Mouse (Mus musculus) left cerebral cortex, postnatal 36 days (tissue): Measurements from ENCODE around the gene Il10ra. TPM values are rescaled to one million over a fixed set of nuclear protein-coding genes. Genes with fewer than 3 reads are reported as not detected.

Experiments used
- DNase-seq, 2 experiments: peaks; one replicate each; pipeline ENCODE4 v3.0.0; 2021 to 2022; ENCODE audit warnings: low spot score in 2 of 2, mixed read lengths in 1 of 2
- intact Hi-C: fragments of 180-260 bp; cut with DNase I; formaldehyde crosslinking; loops from one replicate; pipeline ENCODE4 v1.15.1; 2025
- total RNA-seq, 2 experiments: library from RNA; stranded (reverse); gene quantifications; 2 replicates each; pipeline ENCODE4 v1.2.3; 2021

Gene Il10ra
- total RNA-seq, 2 experiments from 2014 or later = 2.9 to 3.9 TPM

- intact Hi-C loops = no loop called here
Measured at GRCm38 (mm10) chr9:45267099-45267498, 1.9 kb downstream of the Il10ra start.

GRCm38 (mm10) chr9:45261872-45262271, 7.1 kb downstream of the Il10ra start:
- no peak for DNase-seq
- intact Hi-C loops = no loop called here

More at GRCm38 (mm10) chr9:45267099-45267498, 1.9 kb downstream of the Il10ra start:
- DNase-seq = no peak

GRCm38 (mm10) chr9:45261466-45261865, 7.5 kb downstream of the Il10ra start:
- intact Hi-C loops = no loop called here
- no peak for DNase-seq

- intact Hi-C loops = no loop called here
- DNase-seq = no peak
Measured at GRCm38 (mm10) chr9:45259065-45259464, 9.9 kb downstream of the Il10ra start.

GRCm38 (mm10) chr9:45255967-45256366, 13.0 kb downstream of the Il10ra start:
- DNase-seq = no peak
- intact Hi-C loops = no loop called here

GRCm38 (mm10) chr9:45255431-45255830, 13.5 kb downstream of the Il10ra start:
- intact Hi-C loops = no loop called here
- no peak for DNase-seq

- no peak for DNase-seq
- intact Hi-C loops = no loop called here
Measured at GRCm38 (mm10) chr9:45254605-45255004, 14.3 kb downstream of the Il10ra start.

GRCm38 (mm10) chr9:45254021-45254420, 14.9 kb downstream of the Il10ra start:
- DNase-seq = no peak
- intact Hi-C loops = no loop called here

- intact Hi-C loops = no loop called here
- DNase-seq = no peak
Measured at GRCm38 (mm10) chr9:45252395-45252794, 16.6 kb downstream of the Il10ra start.

GRCm38 (mm10) chr9:45251990-45252389, 17.0 kb downstream of the Il10ra start:
- DNase-seq = no peak
- intact Hi-C loops = no loop called here

- intact Hi-C loops = no loop called here
- no peak for DNase-seq
Measured at GRCm38 (mm10) chr9:45251281-45251680, 17.7 kb downstream of the Il10ra start.

GRCm38 (mm10) chr9:45250306-45250705, 18.6 kb downstream of the Il10ra start:
- intact Hi-C loops = no loop called here
- no peak for DNase-seq

GRCm38 (mm10) chr9:45247536-45247935, 21.4 kb downstream of the Il10ra start:
- no peak for DNase-seq
- intact Hi-C loops = no loop called here

GRCm38 (mm10) chr9:45246060-45246459, 22.9 kb downstream of the Il10ra start:
- DNase-seq = no peak
- intact Hi-C loops = no loop called here

GRCm38 (mm10) chr9:45245432-45245831, 23.5 kb downstream of the Il10ra start:
- intact Hi-C loops = no loop called here
- no peak for DNase-seq

GRCm38 (mm10) chr9:45241397-45241796, 27.6 kb downstream of the Il10ra start:
- intact Hi-C loops = no loop called here
- DNase-seq = no peak

- DNase-seq = no peak
- intact Hi-C loops = no loop called here
Measured at GRCm38 (mm10) chr9:45236744-45237143, 32.2 kb downstream of the Il10ra start.

GRCm38 (mm10) chr9:45235668-45236227, 33.2 kb downstream of the Il10ra start:
- no peak for DNase-seq
- intact Hi-C loops = no loop called here

GRCm38 (mm10) chr9:45229359-45229758, 39.6 kb downstream of the Il10ra start:
- intact Hi-C loops = no loop called here
- DNase-seq = no peak

GRCm38 (mm10) chr9:45221567-45221966, 47.4 kb downstream of the Il10ra start:
- intact Hi-C loops = loop anchor here (1.0 to 5.0 kb wide), 3 partner anchors 76 to 186 kb away; no protein-coding TSS in a partner anchor
- peak; percentile 87 to 92 for DNase-seq

- DNase-seq = no peak
- intact Hi-C loops = loop anchor here (5.0 kb wide), 2 partner anchors 78 to 188 kb away; no protein-coding TSS in a partner anchor
Measured at GRCm38 (mm10) chr9:45219644-45220043, 49.3 kb downstream of the Il10ra start.
